Comparison of ENCODE assay signal across 13 mouse cellular contexts in the genomic region with DNA sequence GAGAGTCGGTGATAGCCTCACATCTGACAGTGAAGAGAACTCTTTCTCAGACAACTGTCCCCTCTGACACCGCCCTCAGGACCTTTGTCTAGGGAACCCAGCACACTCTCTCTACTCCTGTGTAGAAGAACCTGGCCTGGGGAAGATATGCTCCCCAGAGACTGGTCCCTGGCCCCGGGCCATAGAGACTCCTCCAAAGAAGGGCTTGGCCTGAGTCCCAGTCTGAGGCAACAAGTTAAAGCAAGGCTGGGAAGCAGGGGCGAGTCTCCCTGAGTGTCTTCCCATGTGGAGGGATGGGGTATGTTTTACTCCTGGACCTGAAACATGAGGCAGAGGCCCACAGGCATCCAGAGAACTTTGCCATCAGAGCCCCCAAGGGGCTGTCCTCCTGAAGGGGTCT. TPM values are rescaled to one million over a fixed set of nuclear protein-coding genes. Genes with fewer than 3 reads are reported as not detected.
A peak's percentile ranks its signal among the peaks of the same experiment; 100 is the strongest.
DNase-seq lines count a peak whose midpoint lies in the region; ATAC-seq and TF ChIP-seq lines count a peak whose summit lies in the region.
"Had no signal": no experiment of that assay in that cellular context is flagged by ENCODE, and none has a peak within 500 bp of the region (broad histone marks: within the 10 kb centered on the region; RNA-seq: fewer than 3 reads in every experiment).

No protein-coding gene starts in this region.

- no peaks in the 10 kb centered on the region for H3K27me3 ChIP-seq in hindbrain, postnatal 0 days (ENCODE audit: insufficient read depth, low read length)
- peaks cover 27% of the 10 kb centered on the region for H3K27me3 ChIP-seq in hindbrain, embryonic 10.5 days (ENCODE audit: insufficient read depth, poor library complexity, severe bottlenecking)

- DNase-seq in adrenal gland, postnatal 10 days = peak; percentile 67
- DNase-seq in adrenal gland, adult 8-10 months = no peak
- DNase-seq in hindbrain, postnatal 0 days (ENCODE audit: low spot score) = peak; percentile 50
- DNase-seq in hindbrain, embryonic 10.5 days (ENCODE audit: low spot score) = no peak
- DNase-seq in right cerebral cortex, postnatal 4 days = peak; percentile 23
- DNase-seq in right cerebral cortex, adult 2 months (ENCODE audit: low spot score in 2 of 2) = no peak
- peak; percentile 33 for DNase-seq in ovary, adult 18-20 months (ENCODE audit: low spot score)
- no peak for DNase-seq in neural tube, embryonic 10.5 days (ENCODE audit: extremely low spot score, low spot score)
- DNase-seq: layer of hippocampus, adult 9-11 months had no signal

- no peaks in the 10 kb centered on the region for H3K9me3 ChIP-seq in hindbrain, postnatal 0 days (ENCODE audit: low read length)
- no peaks in the 10 kb centered on the region for H3K9me3 ChIP-seq in hindbrain, embryonic 10.5 days
- H3K9me3 ChIP-seq: limb, embryonic 10.5 days; midbrain, embryonic 13.5 days had no signal

- WGBS in hindbrain, postnatal 0 days = 59% methylated on average over 4 of the region's 4 CpGs
- 90% methylated on average over 4 of the region's 4 CpGs for WGBS in hindbrain, embryonic 10.5 days

- H3K4me1 ChIP-seq in hindbrain, postnatal 0 days (ENCODE audit: insufficient read depth, low read length) = no peaks in the 10 kb centered on the region
- H3K4me1 ChIP-seq in hindbrain, embryonic 10.5 days (replicated peaks) = peaks cover 34% of the 10 kb centered on the region

- no peak overlapping the region for H3K4me3 ChIP-seq in hindbrain, postnatal 0 days (ENCODE audit: low read length)
- no peak overlapping the region for H3K4me3 ChIP-seq in hindbrain, embryonic 10.5 days
- H3K4me3 ChIP-seq: limb, embryonic 10.5 days; midbrain, embryonic 13.5 days had no signal

- H3K27ac ChIP-seq in hindbrain, postnatal 0 days = no peak overlapping the region
- no peak overlapping the region for H3K27ac ChIP-seq in hindbrain, embryonic 10.5 days
- H3K27ac ChIP-seq: limb, embryonic 10.5 days; midbrain, embryonic 13.5 days had no signal

- TF ChIP-seq CTCF in hindbrain, postnatal 0 days (IDR thresholded peaks at IDR 0.05; ENCODE audit: low read depth) = no peak

- H3K36me3 ChIP-seq in hindbrain, postnatal 0 days (ENCODE audit: insufficient read depth, low read length) = no peaks in the 10 kb centered on the region
- H3K36me3 ChIP-seq in hindbrain, embryonic 10.5 days = no peaks in the 10 kb centered on the region
- H3K36me3 ChIP-seq: limb, embryonic 10.5 days; midbrain, embryonic 13.5 days had no signal

- no peak for ATAC-seq in hindbrain, postnatal 0 days
- ATAC-seq: activated CD4-positive, CD25-positive, alpha-beta regulatory T cell, adult 4 months; midbrain, embryonic 13.5 days had no signal

- H3K9ac ChIP-seq in hindbrain, postnatal 0 days (replicated peaks; ENCODE audit: low read length) = no peak overlapping the region
- H3K9ac ChIP-seq: midbrain, embryonic 13.5 days had no signal

- no peak overlapping the region for H3K4me2 ChIP-seq in hindbrain, postnatal 0 days (ENCODE audit: low read depth, low read length)
- H3K4me2 ChIP-seq: heart, embryonic 11.5 days; midbrain, embryonic 13.5 days had no signal

RNA-seq across cellular contexts. Expression of a gene that starts 2.1 kb away (rescaled TPM):
- 1 to 10 TPM in 1 of 2 experiments, under 1 TPM in 1; 0.75 to 1.9 TPM for total RNA-seq in adrenal gland, postnatal 10 days (2021)
- 1 to 10 TPM in 3 of 4 experiments, under 1 TPM in 1; 0.55 to 1.2 (median 1.2) TPM for total RNA-seq in adrenal gland, adult 8-10 months (2022)
- 0.72 and 0.84 TPM in 2 replicates for total RNA-seq in hindbrain, postnatal 0 days (2014; rRNA removed)
- polyA plus RNA-seq in hindbrain, postnatal 0 days (2015; fragmentation: Nextera tagmentation; extraction: Ambion mirVana) = 2.3 and 2.4 TPM in 2 replicates
- polyA plus RNA-seq in hindbrain, embryonic 10.5 days (2016; fragmentation: Nextera tagmentation; extraction: Ambion mirVana) = 0.80 and 1.2 TPM in 2 replicates

Comparison
In these comparisons a context has a peak if more than half of its experiments do, and no peak if none do; other contexts are left out.
1. DNase-seq: peak in adrenal gland, postnatal 10 days (single experiment), hindbrain, postnatal 0 days (single experiment), right cerebral cortex, postnatal 4 days (single experiment) and ovary, adult 18-20 months (single experiment); none in adrenal gland, adult 8-10 months (single experiment), hindbrain, embryonic 10.5 days (single experiment), right cerebral cortex, adult 2 months (0 of 2) and neural tube, embryonic 10.5 days (single experiment).